Mouse (Mus musculus): ENCODE measurements around the gene Serf2.

- no peak for TF ChIP-seq HCFC1 (IDR thresholded peaks at IDR 0.05; ENCODE audit: borderline replicate concordance, insufficient read depth, low read length)
- no peak for TF ChIP-seq ZC3H11A (IDR thresholded peaks at IDR 0.05; ENCODE audit: borderline replicate concordance, low read depth, low read length)
These were observed 36.1 kb upstream of the Serf2 start for GRCm38 (mm10) chr2:121412843-121413386.
